Mouse (Mus musculus) testis, adult 2 months (tissue): ENCODE measurements around the gene Pdgfra. TPM values are rescaled to one million over a fixed set of nuclear protein-coding genes. Genes with fewer than 3 reads are reported as not detected.
A peak's percentile ranks its signal among the peaks of the same experiment; 100 is the strongest.

Experiments
- H3K27ac ChIP-seq: fragments of 200-500 bp; 2 replicates; pipeline ENCODE4 v1.5.1; 2012; ENCODE audit warnings: low read depth, low read length; ENCODE audit not compliant: control insufficient read depth, insufficient read depth
- H3K27me3 ChIP-seq: fragments of 200-500 bp; 2 replicates; pipeline ENCODE4 v1.6.1; 2012; ENCODE audit warnings: mild to moderate bottlenecking, low read length, moderate library complexity; ENCODE audit not compliant: control insufficient read depth, insufficient read depth
- H3K36me3 ChIP-seq: fragments of 200-500 bp; 2 replicates; pipeline ENCODE4 v1.6.1; 2012; ENCODE audit warnings: mild to moderate bottlenecking, low read length; ENCODE audit not compliant: control insufficient read depth, insufficient read depth
- H3K4me1 ChIP-seq: fragments of 200-500 bp; 2 replicates; pipeline ENCODE4 v1.6.1; 2012; ENCODE audit warnings: low read length; ENCODE audit not compliant: control insufficient read depth, insufficient read depth
- H3K4me3 ChIP-seq: fragments of 200-500 bp; 2 replicates; pipeline ENCODE4 v1.5.1; 2012; ENCODE audit warnings: low read depth, mild to moderate bottlenecking, low read length, moderate library complexity, mixed read lengths; ENCODE audit not compliant: control insufficient read depth
- CTCF ChIP-seq: fragments of 200-500 bp; IDR thresholded peaks from 2 replicates; pipeline ENCODE4 v1.5.1; 2012; ENCODE audit warnings: low read depth, mild to moderate bottlenecking, inconsistent platforms, low read length, moderate library complexity; ENCODE audit not compliant: control insufficient read depth, insufficient read depth, insufficient replicate concordance
- POLR2A ChIP-seq: fragments of 200-500 bp; IDR thresholded peaks from 2 replicates; pipeline ENCODE4 v1.6.1; 2012; ENCODE audit warnings: low read depth, mild to moderate bottlenecking, inconsistent platforms, low read length, moderate library complexity; ENCODE audit not compliant: control insufficient read depth
- polyA plus RNA-seq: library from polyadenylated mRNA; depleted of rRNA; stranded (reverse); fragments of >200 nt; gene quantifications from 2 replicates; pipeline ENCODE4 v1.2.3, GENCODE M21; 2012

Pdgfra gene
- polyA plus RNA-seq, 1 experiment: 3.9 TPM

- Histone ChIP-seq H3K36me3 (no peaks in the 10 kb centered on the region), H3K27ac (no peak overlapping the region), H3K4me3 (no peak overlapping the region), H3K4me1 (peaks cover 6% of the 10 kb centered on the region), H3K27me3 (no peaks in the 10 kb centered on the region)
- TF ChIP-seq CTCF: no peak
- no peak for TF ChIP-seq POLR2A
Measured at GRCm38 (mm10) chr5:75143767-75144166, 8.3 kb upstream of the Pdgfra start.

- H3K4me1 ChIP-seq: peaks cover 21% of the 10 kb centered on the region
- no peaks in the 10 kb centered on the region for H3K36me3 ChIP-seq
- H3K4me3 ChIP-seq: no peak overlapping the region
- TF ChIP-seq POLR2A: no peak
- TF ChIP-seq CTCF: no peak
- H3K27me3 ChIP-seq: peaks cover 5% of the 10 kb centered on the region; the same call in 1 of the 2 replicates
- no peak overlapping the region for H3K27ac ChIP-seq
Measured at GRCm38 (mm10) chr5:75145341-75145740, 6.8 kb upstream of the Pdgfra start.

GRCm38 (mm10) chr5:75146469-75146868 is 5.6 kb upstream of the Pdgfra start:
- H3K27ac ChIP-seq: no peak overlapping the region
- H3K4me1 ChIP-seq: peaks cover 24% of the 10 kb centered on the region
- no peak overlapping the region for H3K4me3 ChIP-seq
- TF ChIP-seq POLR2A (no peak), CTCF (no peak)
- H3K36me3 ChIP-seq: no peaks in the 10 kb centered on the region
- H3K27me3 ChIP-seq: peaks cover 5% of the 10 kb centered on the region; the same call in 1 of the 2 replicates

- Histone ChIP-seq H3K4me1 (peaks cover 25% of the 10 kb centered on the region), H3K4me3 (peak overlapping the region; percentile 25), H3K27ac (no peak overlapping the region), H3K27me3 (peaks cover 7% of the 10 kb centered on the region; the same call in 1 of the 2 replicates), H3K36me3 (no peaks in the 10 kb centered on the region)
- TF ChIP-seq POLR2A (no peak), CTCF (no peak)
Measured at GRCm38 (mm10) chr5:75148343-75149127, 3.6 kb upstream of the Pdgfra start.

- Histone ChIP-seq H3K4me3 (no peak overlapping the region; the same call in 1 of the 2 replicates), H3K27me3 (peaks cover 7% of the 10 kb centered on the region; the same call in 1 of the 2 replicates), H3K4me1 (peaks cover 25% of the 10 kb centered on the region), H3K27ac (no peak overlapping the region), H3K36me3 (no peaks in the 10 kb centered on the region)
- TF ChIP-seq POLR2A (no peak), CTCF (no peak)
Measured at GRCm38 (mm10) chr5:75149380-75149779, 2.7 kb upstream of the Pdgfra start.

- Histone ChIP-seq H3K27me3 (peaks cover 7% of the 10 kb centered on the region; the same call in 1 of the 2 replicates), H3K4me3 (no peak overlapping the region), H3K36me3 (no peaks in the 10 kb centered on the region), H3K27ac (peak overlapping the region; percentile 21; the same call in 1 of the 2 replicates), H3K4me1 (peaks cover 25% of the 10 kb centered on the region)
- no peak for TF ChIP-seq CTCF
- TF ChIP-seq POLR2A: no peak
Measured at GRCm38 (mm10) chr5:75149880-75150279, 2.2 kb upstream of the Pdgfra start.

- Histone ChIP-seq H3K4me1 (peaks cover 27% of the 10 kb centered on the region), H3K27me3 (peaks cover 7% of the 10 kb centered on the region; the same call in 1 of the 2 replicates), H3K27ac (no peak overlapping the region), H3K4me3 (no peak overlapping the region), H3K36me3 (no peaks in the 10 kb centered on the region)
- TF ChIP-seq CTCF: no peak
- TF ChIP-seq POLR2A: no peak
Measured at GRCm38 (mm10) chr5:75150341-75150981, 1.6 kb upstream of the Pdgfra start.
